Mouse (Mus musculus): Measurements from ENCODE around the gene Bri3bp. TPM values are rescaled to one million over a fixed set of nuclear protein-coding genes. Genes with fewer than 3 reads are reported as not detected.
"Not testable (repeated sequence)": the region's sequence is repeated elsewhere in the genome, so short reads cannot be mapped to it uniquely, and the experiment has no call there.

The Bri3bp gene
- 15.0 and 19.7 TPM in 2 replicates for polyA plus RNA-seq (2012; rRNA removed)
- 30.0 and 34.5 TPM in 2 replicates for polyA plus RNA-seq (2014; fragmentation: Nextera tagmentation; extraction: Ambion mirVana)

DNA sequence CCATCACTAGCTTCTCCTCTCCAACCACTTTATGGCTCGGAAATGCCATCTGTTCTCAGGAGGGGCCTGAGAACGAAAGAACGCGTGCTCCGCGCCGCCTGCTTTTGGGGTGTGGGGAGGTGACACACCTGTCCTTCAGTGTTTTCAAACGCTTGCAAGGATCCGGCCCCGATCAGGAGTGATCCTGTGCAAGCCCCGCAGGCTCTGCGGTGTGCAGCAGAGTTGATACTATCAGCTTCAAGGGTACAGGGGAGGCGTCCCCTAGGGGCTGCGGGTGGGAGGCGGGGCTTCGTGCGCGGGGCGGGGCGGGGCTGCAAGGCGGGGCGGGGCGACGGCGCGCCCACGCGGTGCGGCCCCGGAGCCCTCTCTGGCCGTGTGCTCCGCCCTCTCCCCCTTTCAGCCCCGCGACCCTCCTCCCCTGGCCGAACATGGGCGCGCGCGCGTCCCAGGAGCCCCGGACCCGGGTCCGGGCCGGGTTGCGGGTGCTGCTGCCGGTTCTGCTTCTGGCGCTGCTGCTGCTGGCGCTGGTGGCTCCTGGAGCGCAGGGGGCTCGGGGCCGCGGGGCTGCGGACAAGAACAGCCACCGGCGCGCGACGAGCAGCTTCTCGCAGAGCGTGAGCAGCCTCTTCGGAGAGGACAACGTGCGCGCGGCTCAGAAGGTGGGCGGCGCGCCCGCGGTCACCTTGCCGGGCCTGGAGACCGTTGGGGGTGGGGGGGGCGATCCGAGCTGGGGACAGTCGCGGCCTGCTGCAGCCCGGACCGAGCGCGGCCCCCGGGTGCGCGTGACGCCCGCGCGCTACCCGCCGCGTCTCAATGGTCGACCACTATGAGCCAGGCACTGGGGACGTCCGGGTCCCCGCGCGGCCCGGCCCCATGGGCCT lies at the start of gene Bri3bp:
Gene Bri3bp (plus strand): TSS at position 335 of the 881 bp plus-strand sequence.
- peak; percentile 92 for ATAC-seq (ENCODE audit: low FRiP score, low read depth)
- H3K27ac ChIP-seq (replicated peaks; ENCODE audit: low read depth, low read length): peak within 1 kb of the TSS; percentile 70

DNA sequence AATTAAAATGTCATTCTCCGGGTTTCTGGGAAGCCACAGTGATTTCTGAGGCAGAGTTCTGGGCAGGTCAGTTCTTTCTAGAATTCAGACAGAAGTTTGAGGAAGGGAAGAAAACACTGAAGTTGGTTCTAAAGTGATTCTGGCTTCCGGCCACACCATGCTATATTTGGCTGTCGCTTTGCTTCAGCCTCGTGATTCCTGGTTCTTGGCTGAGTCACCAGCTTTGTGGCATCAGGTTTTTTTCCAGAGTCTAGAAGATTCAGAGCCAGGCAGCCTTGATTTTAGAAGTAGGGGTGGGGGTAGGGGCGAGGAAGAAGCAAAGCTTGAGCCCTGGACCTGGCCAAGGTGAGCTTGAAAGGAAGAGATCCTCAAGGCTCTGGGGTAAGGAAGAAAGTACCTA lies 49.8 kb upstream of the Bri3bp start:
- TF ChIP-seq POLR2A (IDR thresholded peaks at IDR 0.05; ENCODE audit: borderline replicate concordance, extremely low read depth, insufficient read depth, insufficient read length): no peak
- H3K27ac ChIP-seq (replicated peaks; ENCODE audit: low read depth, low read length): peak overlapping the region; percentile 6; the same call in 1 of the 2 replicates
- H3K27me3 ChIP-seq (ENCODE audit: control insufficient read depth, insufficient read depth, low read length): no peaks in the 10 kb centered on the region
- WGBS: 77% methylated on average over 5 of the region's 5 CpGs
- H3K9me3 ChIP-seq (ENCODE audit: control insufficient read depth, low read length): no peaks in the 10 kb centered on the region
- ATAC-seq (ENCODE audit: low FRiP score, low read depth): no peak
- peaks cover 26% of the 10 kb centered on the region for H3K4me1 ChIP-seq (ENCODE audit: control insufficient read depth, insufficient read depth, low read length)
- DNase-seq (ENCODE audit: low spot score): peak; percentile 63
- no peak overlapping the region for H3K9ac ChIP-seq (ENCODE audit: low read depth, low read length, severe bottlenecking)
- H3K4me3 ChIP-seq (replicated peaks; ENCODE audit: low read length): no peak overlapping the region
- H3K4me2 ChIP-seq (replicated peaks; ENCODE audit: low read depth, low read length, severe bottlenecking): no peak overlapping the region
- H3K36me3 ChIP-seq (ENCODE audit: control insufficient read depth, insufficient read depth, low read length): no peaks in the 10 kb centered on the region; the same call in 1 of the 2 replicates

More for the DNA sequence above, at the start of gene Bri3bp:
- no peaks in the 10 kb centered on the region for H3K9me3 ChIP-seq (ENCODE audit: control insufficient read depth, low read length)
- peak; percentile 57 for DNase-seq (ENCODE audit: low spot score)
- H3K4me2 ChIP-seq (replicated peaks; ENCODE audit: low read depth, low read length, severe bottlenecking): peak within 1 kb of the TSS; percentile 78
- no peaks in the 10 kb centered on the region for H3K27me3 ChIP-seq (ENCODE audit: control insufficient read depth, insufficient read depth, low read length)
- TF ChIP-seq POLR2A (IDR thresholded peaks at IDR 0.05; ENCODE audit: borderline replicate concordance, extremely low read depth, insufficient read depth, insufficient read length): no peak
- peak within 1 kb of the TSS; percentile 81 for H3K9ac ChIP-seq (ENCODE audit: low read depth, low read length, severe bottlenecking)
- H3K4me1 ChIP-seq (ENCODE audit: control insufficient read depth, insufficient read depth, low read length): peaks cover 3% of the 10 kb centered on the region; the same call in 1 of the 2 replicates
- under 1% methylated on average over 38 of the region's 97 CpGs for WGBS
- H3K36me3 ChIP-seq (ENCODE audit: control insufficient read depth, insufficient read depth, low read length): no peaks in the 10 kb centered on the region
- H3K4me3 ChIP-seq (replicated peaks; ENCODE audit: low read length): peak within 1 kb of the TSS; percentile 88

DNA sequence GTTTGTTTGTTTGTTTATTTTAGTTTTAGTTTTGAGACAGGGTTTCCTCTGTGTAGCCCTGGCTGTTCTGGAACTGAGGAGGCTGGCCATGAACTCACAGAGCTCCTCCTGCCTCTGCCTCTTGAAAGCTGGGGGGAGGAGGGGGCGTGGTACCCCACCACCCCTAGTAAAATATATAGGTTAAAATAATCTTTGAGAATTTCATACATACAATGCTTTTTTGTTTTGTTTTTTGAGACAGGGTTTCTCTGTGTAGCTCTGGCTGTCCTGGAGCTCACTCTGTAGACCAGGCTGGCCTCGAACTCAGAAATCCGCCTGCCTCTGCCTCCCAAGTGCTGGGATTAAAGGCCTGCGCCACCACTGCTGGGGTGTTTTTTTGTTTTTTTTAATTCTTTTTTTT lies 49.2 kb upstream of the Bri3bp start:
- not testable (repeated sequence) for H3K36me3 ChIP-seq (ENCODE audit: control insufficient read depth, insufficient read depth, low read length); H3K4me3 ChIP-seq (replicated peaks; ENCODE audit: low read length); H3K27me3 ChIP-seq (ENCODE audit: control insufficient read depth, insufficient read depth, low read length); H3K9me3 ChIP-seq (ENCODE audit: control insufficient read depth, low read length); ATAC-seq (ENCODE audit: low FRiP score, low read depth); H3K9ac ChIP-seq (ENCODE audit: low read depth, low read length, severe bottlenecking); H3K4me2 ChIP-seq (replicated peaks; ENCODE audit: low read depth, low read length, severe bottlenecking); DNase-seq (ENCODE audit: low spot score); H3K27ac ChIP-seq (replicated peaks; ENCODE audit: low read depth, low read length)
- WGBS: 95% methylated on average over 4 of the region's 4 CpGs
- peaks cover 26% of the 10 kb centered on the region for H3K4me1 ChIP-seq (ENCODE audit: control insufficient read depth, insufficient read depth, low read length)

DNA sequence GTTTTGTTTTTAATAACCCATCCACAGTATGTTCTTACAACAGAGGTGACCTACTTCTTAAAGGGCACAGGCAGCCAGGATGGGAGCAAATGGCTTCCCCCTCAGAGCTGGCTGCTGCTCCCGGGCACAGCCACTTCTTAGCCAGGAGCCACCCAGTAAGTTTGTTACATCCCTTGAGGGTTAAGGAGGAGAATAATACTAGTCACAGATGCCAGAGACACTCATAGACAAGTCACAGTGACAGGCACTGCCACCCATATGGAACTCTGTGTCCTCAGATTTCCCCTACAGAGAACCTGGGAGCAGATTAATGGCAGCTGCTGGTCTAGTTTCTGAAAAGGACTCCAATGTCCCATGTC lies 48.8 kb upstream of the Bri3bp start:
- no peak overlapping the region; the same call in 1 of the 2 replicates for H3K9ac ChIP-seq (ENCODE audit: low read depth, low read length, severe bottlenecking)
- no peak for DNase-seq (ENCODE audit: low spot score)

DNA sequence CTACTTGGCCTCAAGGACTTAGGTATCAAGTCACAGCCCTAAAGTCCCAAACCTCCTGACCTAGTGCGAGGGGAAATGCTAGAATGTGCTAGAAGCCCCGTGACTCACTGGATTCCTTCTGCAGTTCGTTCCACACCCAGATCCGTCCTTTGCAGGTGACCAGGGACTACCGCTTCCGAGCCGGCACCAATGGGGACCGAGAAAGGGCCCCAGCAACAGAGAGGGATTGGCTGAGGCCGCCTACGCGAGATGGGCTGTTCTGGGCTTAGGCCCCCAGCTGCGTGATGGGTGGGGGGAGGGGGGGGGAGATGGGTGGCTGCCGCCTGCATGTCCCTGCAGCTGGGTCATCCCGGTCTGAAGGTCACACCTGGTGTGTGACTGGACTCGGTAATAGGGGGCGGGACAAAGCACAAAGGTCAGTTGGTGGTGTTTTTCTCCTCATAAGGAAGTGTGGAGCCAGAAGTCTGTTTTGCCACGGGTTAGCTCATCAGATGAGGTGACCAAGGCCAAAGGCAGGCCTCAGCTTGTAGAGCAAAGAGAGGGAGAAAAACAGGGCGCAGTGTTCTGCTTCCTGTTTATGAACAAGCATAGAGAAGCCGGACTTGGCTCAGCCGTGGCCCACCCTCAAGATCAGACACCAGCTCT lies 48.3 kb upstream of the Bri3bp start:
- peak; percentile 97 for DNase-seq (ENCODE audit: low spot score)
- Histone ChIP-seq H3K36me3 (ENCODE audit: control insufficient read depth, insufficient read depth, low read length) (no peaks in the 10 kb centered on the region; the same call in 1 of the 2 replicates), H3K4me1 (ENCODE audit: control insufficient read depth, insufficient read depth, low read length) (peaks cover 25% of the 10 kb centered on the region), H3K4me3 (replicated peaks; ENCODE audit: low read length) (peak overlapping the region; percentile 38), H3K27me3 (ENCODE audit: control insufficient read depth, insufficient read depth, low read length) (no peaks in the 10 kb centered on the region), H3K4me2 (replicated peaks; ENCODE audit: low read depth, low read length, severe bottlenecking) (peak overlapping the region; percentile 59), H3K9ac (ENCODE audit: low read depth, low read length, severe bottlenecking) (peak overlapping the region; percentile 50), H3K27ac (replicated peaks; ENCODE audit: low read depth, low read length) (peak overlapping the region; percentile 98), H3K9me3 (ENCODE audit: control insufficient read depth, low read length) (no peaks in the 10 kb centered on the region)
- peak; percentile 93 for ATAC-seq (ENCODE audit: low FRiP score, low read depth)
- 0 out of 2 replicates have a peak, but pooled peaks have one; percentile 14 for TF ChIP-seq POLR2A (IDR thresholded peaks at IDR 0.05; ENCODE audit: borderline replicate concordance, extremely low read depth, insufficient read depth, insufficient read length)
- under 1% methylated on average over 20 of the region's 20 CpGs for WGBS

More for the DNA sequence above, 48.8 kb upstream of the Bri3bp start:
- Histone ChIP-seq H3K27me3 (ENCODE audit: control insufficient read depth, insufficient read depth, low read length) (no peaks in the 10 kb centered on the region), H3K4me2 (replicated peaks; ENCODE audit: low read depth, low read length, severe bottlenecking) (peak overlapping the region; percentile 59), H3K27ac (replicated peaks; ENCODE audit: low read depth, low read length) (peak overlapping the region; percentile 98), H3K36me3 (ENCODE audit: control insufficient read depth, insufficient read depth, low read length) (no peaks in the 10 kb centered on the region; the same call in 1 of the 2 replicates), H3K4me1 (ENCODE audit: control insufficient read depth, insufficient read depth, low read length) (peaks cover 26% of the 10 kb centered on the region), H3K4me3 (replicated peaks; ENCODE audit: low read length) (0 out of 2 replicates have a peak overlapping the region, but pooled peaks have one; percentile 38), H3K9me3 (ENCODE audit: control insufficient read depth, low read length) (no peaks in the 10 kb centered on the region)
- TF ChIP-seq POLR2A (IDR thresholded peaks at IDR 0.05; ENCODE audit: borderline replicate concordance, extremely low read depth, insufficient read depth, insufficient read length): no peak
- ATAC-seq (ENCODE audit: low FRiP score, low read depth): peak; percentile 3
- WGBS: 36% methylated on average over 1 of the region's 1 CpGs
